Mouse (Mus musculus) liver, postnatal 0 days (tissue): Measurements from ENCODE around the gene Spsb4. TPM values are rescaled to one million over a fixed set of nuclear protein-coding genes. Genes with fewer than 3 reads are reported as not detected.

ENCODE experiments used
- ATAC-seq: fragments of 200-750 bp; cut with Nextera tagmentation; 2 replicates; pipeline ENCODE4 v1.8.0; 2017; ENCODE audit warnings: mild to moderate bottlenecking, moderate library complexity
- DNase-seq: peaks from one replicate; pipeline ENCODE4 v3.0.0-alpha.2; 2016
- H3K27ac ChIP-seq: fragments of 300-500 bp; sonication (generic); 2 replicates; pipeline ENCODE4 v1.5.1; 2014; ENCODE audit warnings: antibody characterized with exemption, moderate library complexity, mild to moderate bottlenecking, low read depth
- H3K27me3 ChIP-seq: fragments of 300-500 bp; sonication (generic); 2 replicates; pipeline ENCODE4 v1.6.1; 2014; ENCODE audit warnings: low read length, control low read depth, mixed read lengths; ENCODE audit not compliant: insufficient read depth
- H3K36me3 ChIP-seq: fragments of 300-500 bp; sonication (generic); replicated peaks from 2 replicates; pipeline ENCODE4 v1.6.1; 2014; ENCODE audit warnings: mild to moderate bottlenecking, control low read depth, low read length, moderate library complexity, mixed read lengths; ENCODE audit not compliant: insufficient read depth
- H3K4me1 ChIP-seq: fragments of 300-500 bp; sonication (generic); 2 replicates; pipeline ENCODE4 v1.6.1; 2014; ENCODE audit warnings: antibody characterized with exemption, mild to moderate bottlenecking, control low read depth; ENCODE audit not compliant: insufficient read depth
- H3K4me2 ChIP-seq: fragments of 300-500 bp; sonication (generic); 2 replicates; pipeline ENCODE4 v1.6.1; 2014; ENCODE audit warnings: low read depth, mild to moderate bottlenecking, low read length, moderate library complexity, mixed read lengths
- H3K4me3 ChIP-seq: fragments of 300-500 bp; sonication (generic); 2 replicates; pipeline ENCODE4 v1.5.1; 2014; ENCODE audit warnings: low read depth, low read length
- H3K9ac ChIP-seq: fragments of 300-500 bp; sonication (generic); replicated peaks from 2 replicates; pipeline ENCODE4 v1.6.1; 2014; ENCODE audit warnings: mild to moderate bottlenecking, moderate library complexity
- H3K9me3 ChIP-seq: fragments of 300-500 bp; sonication (generic); 2 replicates; pipeline ENCODE4 v1.6.1; 2016; ENCODE audit warnings: mild to moderate bottlenecking, control low read depth, low read length, mixed read lengths
- CTCF ChIP-seq: sonication (generic); IDR thresholded peaks from 2 replicates; pipeline ENCODE4 v1.5.1; 2016; ENCODE audit warnings: antibody characterized with exemption, low read depth
- EP300 ChIP-seq: IDR thresholded peaks from 2 replicates; pipeline ENCODE4 v1.6.1; 2016; ENCODE audit warnings: antibody characterized with exemption, low read depth, mild to moderate bottlenecking
- WGBS: fragments of 180-500 bp; shearing (Covaris S2); extraction: QIAGEN DNeasy Blood & Tissue Kit; methylation state at CpG from one replicate; pipeline ENCODE4 v1.1.7; 2014; ENCODE audit not compliant: insufficient replicate concordance; 5-methylcytosine and 5-hydroxymethylcytosine counted together
- polyA plus RNA-seq: library from polyadenylated mRNA; unstranded; fragments of >200 nt; fragmentation: Nextera tagmentation; extraction: Ambion mirVana; gene quantifications from 2 replicates; pipeline ENCODE4 v1.2.1, GENCODE M21; 2015

Spsb4 gene
- polyA plus RNA-seq, 1 experiment from 2014 or later = 0.99 TPM

DNA sequence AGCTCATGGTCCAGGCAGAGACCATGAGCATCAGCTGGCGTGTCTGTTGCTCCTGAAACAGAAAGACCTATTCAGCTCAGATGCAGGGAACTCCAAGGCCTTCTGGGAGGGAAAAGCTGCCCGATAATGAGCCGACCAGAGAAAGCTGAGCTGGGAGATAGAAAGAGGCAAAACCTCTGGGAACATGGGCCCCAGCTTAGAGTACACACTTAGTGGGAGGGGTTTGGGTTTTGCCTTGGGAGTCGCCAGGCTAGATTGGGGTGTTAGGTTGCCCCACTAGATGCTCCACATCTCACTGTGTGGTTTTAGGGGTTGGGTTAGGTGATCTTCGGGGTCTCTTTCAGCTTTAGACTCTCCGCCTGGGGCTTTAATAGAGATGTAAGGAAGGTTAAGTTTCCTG is 95.5 kb downstream of the Spsb4 start:
- Histone ChIP-seq H3K4me1 (no peaks in the 10 kb centered on the region), H3K9me3 (peaks cover 7% of the 10 kb centered on the region), H3K4me3 (no peak overlapping the region), H3K9ac (no peak overlapping the region), H3K36me3 (no peaks in the 10 kb centered on the region), H3K27me3 (peaks cover 17% of the 10 kb centered on the region; the same call in 1 of the 2 replicates), H3K4me2 (no peak overlapping the region), H3K27ac (no peak overlapping the region)
- ATAC-seq (no peak), DNase-seq (no peak)
- TF ChIP-seq CTCF (no peak), EP300 (no peak)
- WGBS = 76% methylated on average over 6 of the region's 6 CpGs

DNA sequence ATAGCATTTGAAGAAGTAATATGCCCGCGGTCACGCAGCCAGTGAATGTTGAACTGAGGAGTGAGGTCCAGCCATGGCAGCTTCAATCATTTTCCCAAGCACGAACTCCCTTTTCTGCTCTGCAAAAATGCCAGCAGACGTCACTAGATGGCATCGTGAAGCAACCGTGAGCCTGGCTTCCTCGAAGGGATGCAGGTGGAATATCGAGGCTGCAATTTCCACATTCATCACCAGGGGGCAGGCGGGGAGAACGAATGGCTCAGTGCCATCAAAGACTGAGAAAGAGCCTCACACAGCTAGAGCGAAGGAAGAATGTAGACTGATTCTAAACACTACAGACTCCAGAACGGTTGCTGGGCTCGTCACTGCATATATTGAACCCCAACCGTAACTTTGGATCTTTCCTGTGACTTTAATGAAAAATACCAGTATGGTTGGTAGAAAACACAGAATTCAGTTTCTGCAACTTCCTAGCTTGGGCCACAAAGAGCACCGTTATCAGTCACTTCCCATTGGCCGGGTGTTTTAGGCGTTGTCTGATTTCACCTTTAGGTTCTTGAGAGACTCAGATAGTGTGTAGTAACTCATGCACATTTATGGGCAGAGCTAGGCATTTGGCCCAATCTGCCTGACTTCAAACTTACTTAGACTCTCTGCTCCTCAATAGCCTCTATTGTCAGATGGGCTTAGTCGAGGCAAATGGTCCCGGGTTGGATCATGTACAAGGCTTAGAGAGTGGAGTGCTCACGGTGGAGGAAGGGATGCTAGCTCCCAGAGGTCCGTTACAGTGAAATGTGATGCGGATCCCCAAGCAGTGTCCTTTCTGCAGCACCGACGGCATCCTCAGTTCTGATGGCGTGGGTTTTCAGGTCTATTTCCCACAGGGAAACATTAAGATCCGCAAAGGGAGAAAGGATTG is 101.8 kb downstream of the Spsb4 start:
- no peak overlapping the region for H3K4me2 ChIP-seq
- ATAC-seq (peak; percentile 76), DNase-seq (peak; percentile 89)
- no peak overlapping the region for H3K9ac ChIP-seq
- H3K4me3 ChIP-seq = no peak overlapping the region
- H3K36me3 ChIP-seq = no peaks in the 10 kb centered on the region
- TF ChIP-seq CTCF = peak; percentile 98
- TF ChIP-seq EP300 = no peak
- H3K9me3 ChIP-seq = peaks cover 7% of the 10 kb centered on the region
- H3K27ac ChIP-seq = no peak overlapping the region
- 0 out of 2 replicates have a peak, but pooled peaks cover 19% of the 10 kb centered on the region for H3K27me3 ChIP-seq
- WGBS = 36% methylated on average over 27 of the region's 27 CpGs
- H3K4me1 ChIP-seq = no peaks in the 10 kb centered on the region

DNA sequence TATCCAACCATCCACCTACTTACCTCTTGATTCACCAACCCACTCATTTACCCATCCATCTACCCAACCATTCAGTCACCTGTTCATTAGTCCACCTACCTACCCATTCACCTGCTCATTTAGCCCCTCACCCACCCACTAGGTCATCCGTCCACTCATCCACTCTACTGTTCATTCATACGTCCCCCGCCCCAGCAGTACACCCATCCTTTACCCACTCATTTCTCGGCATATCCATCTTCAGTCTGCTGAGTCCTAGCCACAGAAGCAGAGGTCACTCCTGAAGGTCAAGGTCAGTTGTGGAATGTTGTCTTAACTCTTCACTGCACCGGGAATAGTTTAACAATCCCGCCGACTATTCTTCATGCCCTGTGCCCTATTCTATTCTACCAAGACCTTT is 102.6 kb downstream of the Spsb4 start:
- H3K27me3 ChIP-seq = 0 out of 2 replicates have a peak, but pooled peaks cover 12% of the 10 kb centered on the region
- no peak for TF ChIP-seq CTCF
- no peak for TF ChIP-seq EP300
- H3K9ac ChIP-seq = no peak overlapping the region
- no peaks in the 10 kb centered on the region for H3K4me1 ChIP-seq
- no peak overlapping the region for H3K4me3 ChIP-seq
- no peak for DNase-seq
- no peak for ATAC-seq
- H3K36me3 ChIP-seq = no peaks in the 10 kb centered on the region
- no peak overlapping the region for H3K27ac ChIP-seq
- H3K9me3 ChIP-seq = peaks cover 7% of the 10 kb centered on the region
- no peak overlapping the region for H3K4me2 ChIP-seq
- 46% methylated on average over 7 of the region's 7 CpGs for WGBS

DNA sequence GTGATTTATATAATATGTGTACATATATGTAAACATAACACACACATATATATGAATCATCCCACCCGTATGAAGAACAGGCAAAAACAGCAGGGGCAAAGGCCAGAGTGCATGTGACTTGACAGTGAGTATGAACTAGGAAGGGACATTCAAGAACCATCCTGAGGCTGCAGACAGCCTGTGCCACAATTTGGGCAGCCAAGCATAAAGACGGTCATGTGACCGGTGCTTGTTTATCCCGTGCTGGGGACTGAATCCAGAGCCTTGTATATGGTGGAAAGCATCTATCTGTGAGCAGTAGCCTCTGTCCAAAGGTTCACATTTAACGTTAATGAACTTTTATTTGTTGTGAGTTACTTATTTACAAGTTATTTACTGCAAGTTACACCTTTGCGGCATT is 103.8 kb downstream of the Spsb4 start:
- DNase-seq = no peak
- Histone ChIP-seq H3K27me3 (0 out of 2 replicates have a peak, but pooled peaks cover 12% of the 10 kb centered on the region), H3K9ac (no peak overlapping the region), H3K4me3 (no peak overlapping the region), H3K4me2 (no peak overlapping the region), H3K27ac (no peak overlapping the region), H3K4me1 (no peaks in the 10 kb centered on the region), H3K36me3 (no peaks in the 10 kb centered on the region), H3K9me3 (peaks cover 5% of the 10 kb centered on the region)
- WGBS = 74% methylated on average over 6 of the region's 6 CpGs
- no peak for TF ChIP-seq CTCF
- no peak for TF ChIP-seq EP300
- ATAC-seq = no peak

DNA sequence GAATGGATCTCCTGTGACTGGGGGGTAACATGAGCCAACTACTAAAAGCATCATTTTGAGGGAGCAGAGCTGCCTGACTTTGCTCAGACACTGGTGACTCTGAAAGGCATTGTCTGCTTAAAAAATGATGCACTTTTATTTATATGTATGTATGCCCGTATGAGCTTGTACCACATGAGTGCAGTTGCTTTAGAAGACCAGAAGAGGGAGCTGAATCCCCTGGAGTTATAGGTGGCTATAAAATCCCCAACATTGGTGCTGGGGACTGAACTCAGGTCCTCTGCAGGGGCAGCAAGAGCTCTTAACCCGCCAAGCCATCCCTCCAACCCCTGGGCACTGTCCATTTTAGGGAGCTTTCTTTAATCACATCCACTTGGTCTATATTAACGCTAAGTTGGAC is 104.6 kb downstream of the Spsb4 start:
- TF ChIP-seq CTCF (0 out of 2 replicates have a peak, but pooled peaks have one; percentile 8), EP300 (no peak)
- 73% methylated on average over 3 of the region's 3 CpGs for WGBS
- DNase-seq = no peak
- H3K27me3 ChIP-seq = 0 out of 2 replicates have a peak, but pooled peaks cover 12% of the 10 kb centered on the region
- no peaks in the 10 kb centered on the region; the same call in 1 of the 2 replicates for H3K9me3 ChIP-seq
- H3K4me3 ChIP-seq = no peak overlapping the region
- no peak overlapping the region for H3K4me2 ChIP-seq
- no peak for ATAC-seq
- H3K27ac ChIP-seq = no peak overlapping the region
- H3K4me1 ChIP-seq = no peaks in the 10 kb centered on the region
- H3K9ac ChIP-seq = no peak overlapping the region
- H3K36me3 ChIP-seq = no peaks in the 10 kb centered on the region

DNA sequence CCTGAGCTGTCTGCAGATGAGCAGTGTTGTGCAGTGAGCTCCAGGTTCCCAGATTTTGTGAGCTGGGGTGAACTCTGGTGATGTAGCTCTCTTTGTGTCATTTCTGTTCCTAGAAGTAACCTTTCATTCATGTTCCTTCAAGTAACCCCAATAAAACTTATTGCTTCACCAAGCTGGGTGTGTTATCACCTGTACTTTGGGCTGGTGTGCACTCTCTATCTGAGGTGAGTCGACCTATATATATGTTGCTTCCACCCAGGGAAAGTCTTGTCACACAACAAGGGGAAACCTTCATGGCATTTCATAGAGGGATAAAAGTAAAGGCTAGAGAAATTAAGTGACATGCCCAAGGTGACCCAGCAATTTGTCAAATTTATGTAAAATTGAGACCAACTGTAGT is 109.1 kb downstream of the Spsb4 start:
- no peak overlapping the region for H3K4me2 ChIP-seq
- no peaks in the 10 kb centered on the region for H3K27me3 ChIP-seq
- no peaks in the 10 kb centered on the region for H3K4me1 ChIP-seq
- no peak overlapping the region for H3K27ac ChIP-seq
- H3K36me3 ChIP-seq = no peaks in the 10 kb centered on the region
- DNase-seq (no peak), ATAC-seq (no peak)
- 73% methylated on average over 1 of the region's 1 CpGs for WGBS
- H3K4me3 ChIP-seq = no peak overlapping the region
- no peak for TF ChIP-seq CTCF
- no peak for TF ChIP-seq EP300
- H3K9ac ChIP-seq = no peak overlapping the region
- H3K9me3 ChIP-seq = no peaks in the 10 kb centered on the region
